Mouse (Mus musculus): ENCODE data around the gene Hdac1.

GRCm38 (mm10) chr4:129563718-129564117 is 21.2 kb upstream of the Hdac1 start:
- no peak for TF ChIP-seq CTCF (IDR thresholded peaks at IDR 0.05)
- TF ChIP-seq EP300 (IDR thresholded peaks at IDR 0.05): no peak

Measured in lung, postnatal 0 days (tissue).